Mouse (Mus musculus): ENCODE data around the gene Ddhd1.
A peak's percentile ranks its signal among the peaks of the same experiment; 100 is the strongest.
"Not testable (repeated sequence)": the region's sequence is repeated elsewhere in the genome, so short reads cannot be mapped to it uniquely, and the experiment has no call there.

Gene Ddhd1

GRCm38 (mm10) chr14:45580923-45581827 is 76.8 kb downstream of the Ddhd1 start:
- DNase-seq (ENCODE audit: low read depth, low spot score): not testable (repeated sequence)

- DNase-seq (ENCODE audit: low read depth, low spot score): peak; percentile 88
Measured at GRCm38 (mm10) chr14:45566066-45566937, 91.6 kb downstream of the Ddhd1 start.

- DNase-seq (ENCODE audit: low read depth, low spot score): peak; percentile 71
Measured at GRCm38 (mm10) chr14:45565216-45566065, 92.5 kb downstream of the Ddhd1 start.

- DNase-seq (ENCODE audit: low read depth, low spot score): no peak
Measured at GRCm38 (mm10) chr14:45563577-45563976, 94.4 kb downstream of the Ddhd1 start.

GRCm38 (mm10) chr14:45561681-45562080 is 96.3 kb downstream of the Ddhd1 start:
- DNase-seq (ENCODE audit: low read depth, low spot score): no peak

- DNase-seq (ENCODE audit: low read depth, low spot score): peak; percentile 83
Measured at GRCm38 (mm10) chr14:45559018-45559417, 98.9 kb downstream of the Ddhd1 start.

- DNase-seq (ENCODE audit: low read depth, low spot score): no peak
Measured at GRCm38 (mm10) chr14:45554336-45554735, 103.6 kb downstream of the Ddhd1 start.

- no peak for DNase-seq (ENCODE audit: low read depth, low spot score)
Measured at GRCm38 (mm10) chr14:45553854-45554253, 104.1 kb downstream of the Ddhd1 start.

GRCm38 (mm10) chr14:45552431-45552830 is 105.5 kb downstream of the Ddhd1 start:
- DNase-seq (ENCODE audit: low read depth, low spot score): peak; percentile 60

GRCm38 (mm10) chr14:45551121-45551768 is 106.7 kb downstream of the Ddhd1 start:
- peak; percentile 90 for DNase-seq (ENCODE audit: low read depth, low spot score)

GRCm38 (mm10) chr14:45550010-45550647 is 107.8 kb downstream of the Ddhd1 start:
- DNase-seq (ENCODE audit: low read depth, low spot score): no peak

- DNase-seq (ENCODE audit: low read depth, low spot score): peak; percentile 87
Measured at GRCm38 (mm10) chr14:45548118-45548517, 109.8 kb downstream of the Ddhd1 start.

GRCm38 (mm10) chr14:45544905-45545304 is 113.0 kb downstream of the Ddhd1 start:
- no peak for DNase-seq (ENCODE audit: low read depth, low spot score)

GRCm38 (mm10) chr14:45544026-45544425 is 113.9 kb downstream of the Ddhd1 start:
- DNase-seq (ENCODE audit: low read depth, low spot score): no peak

- DNase-seq (ENCODE audit: low read depth, low spot score): peak; percentile 94
Measured at GRCm38 (mm10) chr14:45539659-45540468, 118.1 kb downstream of the Ddhd1 start.

Measured in ZHBTc4 (cell line).